9 mouse cellular contexts compared by ENCODE assay signal in the genomic region with DNA sequence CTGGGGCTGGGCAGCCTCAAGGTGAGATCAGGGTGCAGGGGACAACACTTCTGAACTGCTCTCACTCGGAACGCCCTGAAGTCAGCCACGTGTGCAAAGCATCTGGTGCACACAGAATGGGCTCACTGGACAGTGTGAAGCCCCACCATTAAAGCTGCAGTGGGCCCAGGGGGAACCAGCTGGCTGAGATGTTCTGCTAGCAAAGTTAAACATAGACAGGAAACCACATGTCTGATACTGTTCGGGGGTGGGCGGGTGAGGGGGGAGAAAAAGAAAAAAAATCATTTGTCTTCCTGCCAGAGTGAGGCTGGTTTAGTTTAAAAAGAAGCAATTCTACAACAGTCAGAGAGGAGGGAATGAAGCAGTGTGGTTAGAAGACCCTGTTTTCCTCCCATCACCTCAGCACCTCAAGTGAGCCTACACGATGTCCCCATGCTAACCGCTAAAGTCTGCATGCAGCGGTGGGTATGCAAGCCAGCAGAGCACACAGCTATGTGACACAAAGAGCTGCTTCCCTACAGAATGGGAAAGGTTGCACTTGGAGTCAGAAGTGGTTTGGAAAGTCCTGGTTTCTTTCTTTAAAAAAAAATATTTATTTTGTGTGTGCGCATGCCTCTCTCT. TPM values are rescaled to one million over a fixed set of nuclear protein-coding genes. Genes with fewer than 3 reads are reported as not detected.
DNase-seq lines count a peak whose midpoint lies in the region; ATAC-seq and TF ChIP-seq lines count a peak whose summit lies in the region.
"Had no signal": no experiment of that assay in that cellular context is flagged by ENCODE, and none has a peak within 500 bp of the region (broad histone marks: within the 10 kb centered on the region; RNA-seq: fewer than 3 reads in every experiment).

No protein-coding gene starts in this region.

- no peak for TF ChIP-seq EP300 in heart, postnatal 0 days (IDR thresholded peaks at IDR 0.05; ENCODE audit: low read depth)

- peaks cover 16% of the 10 kb centered on the region for H3K4me1 ChIP-seq in kidney, embryonic 14.5 days (ENCODE audit: control insufficient read depth, insufficient read depth, low read length)
- 0 out of 2 replicates have a peak, but pooled peaks cover 6% of the 10 kb centered on the region for H3K4me1 ChIP-seq in heart, postnatal 0 days (ENCODE audit: control insufficient read depth, insufficient read depth)
- peaks cover 40% of the 10 kb centered on the region for H3K4me1 ChIP-seq in megakaryocyte, embryonic 14.5 days

- no peaks in the 10 kb centered on the region for H3K9me3 ChIP-seq in kidney, embryonic 14.5 days (ENCODE audit: control insufficient read depth, low read length)
- H3K9me3 ChIP-seq in heart, postnatal 0 days (replicated peaks; ENCODE audit: control insufficient read depth, low read length) = no peaks in the 10 kb centered on the region
- H3K9me3 ChIP-seq in megakaryocyte, embryonic 14.5 days = no peaks in the 10 kb centered on the region

- no peak overlapping the region for H3K4me2 ChIP-seq in kidney, embryonic 14.5 days (replicated peaks; ENCODE audit: low read depth, low read length)
- no peak overlapping the region for H3K4me2 ChIP-seq in heart, postnatal 0 days (ENCODE audit: low read depth, low read length)

- no peak overlapping the region for H3K4me3 ChIP-seq in kidney, embryonic 14.5 days (ENCODE audit: low read length)
- no peak overlapping the region for H3K4me3 ChIP-seq in heart, postnatal 0 days (ENCODE audit: low read depth, low read length)
- peak overlapping the region; percentile 85 for H3K4me3 ChIP-seq in megakaryocyte, embryonic 14.5 days (replicated peaks)

- H3K27ac ChIP-seq in kidney, embryonic 14.5 days (ENCODE audit: low read depth, low read length) = peak overlapping the region; percentile 58; the same call in 1 of the 2 replicates
- peak overlapping the region; percentile 46; the same call in 1 of the 2 replicates for H3K27ac ChIP-seq in heart, postnatal 0 days (ENCODE audit: low read depth)

- DNase-seq in kidney, adult 18-20 months = no peak
- peak; percentile 55 for DNase-seq in T-cell, adult 2 months (ENCODE audit: low spot score)
- DNase-seq in heart, postnatal 0 days (ENCODE audit: low spot score) = peak; percentile 55
- DNase-seq in retina, postnatal 1 day = no peak
- no peak for DNase-seq in cerebellum, postnatal 4 days (ENCODE audit: low spot score in 2 of 2)
- no peak for DNase-seq in adrenal gland, adult 18-20 months (ENCODE audit: low spot score in 2 of 2)

- 39% methylated on average over 9 of the region's 9 CpGs for WGBS in kidney, embryonic 14.5 days
- WGBS in heart, postnatal 0 days = 54% methylated on average over 9 of the region's 9 CpGs

- peaks cover 32% of the 10 kb centered on the region for H3K36me3 ChIP-seq in kidney, embryonic 14.5 days (ENCODE audit: control insufficient read depth, insufficient read depth, low read length)
- H3K36me3 ChIP-seq in heart, postnatal 0 days (replicated peaks; ENCODE audit: control insufficient read depth, insufficient read depth, low read length) = peaks cover 36% of the 10 kb centered on the region
- H3K36me3 ChIP-seq in megakaryocyte, embryonic 14.5 days (replicated peaks; ENCODE audit: low read length) = peaks cover 54% of the 10 kb centered on the region

- ATAC-seq in kidney, embryonic 14.5 days (ENCODE audit: low FRiP score, low TSS enrichment) = peak; percentile 79
- ATAC-seq in heart, postnatal 0 days (ENCODE audit: insufficient read depth, low read depth) = peak; percentile 76
- ATAC-seq: Patski had no signal

- no peaks in the 10 kb centered on the region for H3K27me3 ChIP-seq in kidney, embryonic 14.5 days (ENCODE audit: control insufficient read depth, insufficient read depth, low read length)
- no peaks in the 10 kb centered on the region for H3K27me3 ChIP-seq in heart, postnatal 0 days (ENCODE audit: control insufficient read depth, insufficient read depth, low read length)
- peaks cover 9% of the 10 kb centered on the region for H3K27me3 ChIP-seq in megakaryocyte, embryonic 14.5 days (replicated peaks)
- H3K27me3 ChIP-seq: Patski had no signal

- TF ChIP-seq CTCF in heart, postnatal 0 days (IDR thresholded peaks at IDR 0.05; ENCODE audit: low read depth) = no peak

- H3K9ac ChIP-seq in kidney, embryonic 14.5 days (ENCODE audit: low read depth, low read length) = no peak overlapping the region
- no peak overlapping the region for H3K9ac ChIP-seq in heart, postnatal 0 days (replicated peaks; ENCODE audit: low read depth, low read length)

RNA-seq across cellular contexts. Expression of a gene that starts 52.1 kb away (rescaled TPM):
- 10.8 and 27.2 TPM in 2 replicates for polyA plus RNA-seq in kidney, embryonic 14.5 days (2014; fragmentation: Nextera tagmentation; extraction: Ambion mirVana)
- 70.8 and 81.4 TPM in 2 replicates for total RNA-seq in heart, postnatal 0 days (2014; rRNA removed; ENCODE audit: low replicate concordance)
- polyA plus RNA-seq in heart, postnatal 0 days (2015; fragmentation: Nextera tagmentation; extraction: Ambion mirVana) = 15.1 and 16.0 TPM in 2 replicates
- 1.9 TPM in 1 of 2 replicates, not detected in the other for polyA plus RNA-seq in megakaryocyte, embryonic 14.5 days (2012; ENCODE audit: insufficient read depth, low replicate concordance)
- 10 to 100 TPM; 61.3 to 82.4 TPM for total RNA-seq in adrenal gland, adult 18-20 months (2021)

Comparison
In these comparisons a context has a peak if more than half of its experiments do, and no peak if none do; other contexts are left out.
1. DNase-seq: peak in T-cell, adult 2 months (single experiment) and heart, postnatal 0 days (single experiment); none in kidney, adult 18-20 months (single experiment), retina, postnatal 1 day (single experiment), cerebellum, postnatal 4 days (0 of 2) and adrenal gland, adult 18-20 months (0 of 2).